Mouse (Mus musculus): Measurements from ENCODE around the gene Uqcr10. TPM values are rescaled to one million over a fixed set of nuclear protein-coding genes. Genes with fewer than 3 reads are reported as not detected.
"Not testable (repeated sequence)": the region's sequence is repeated elsewhere in the genome, so short reads cannot be mapped to it uniquely, and the experiment has no call there.

The Uqcr10 gene
- polyA plus RNA-seq, 1 experiment = 399 TPM

DNA sequence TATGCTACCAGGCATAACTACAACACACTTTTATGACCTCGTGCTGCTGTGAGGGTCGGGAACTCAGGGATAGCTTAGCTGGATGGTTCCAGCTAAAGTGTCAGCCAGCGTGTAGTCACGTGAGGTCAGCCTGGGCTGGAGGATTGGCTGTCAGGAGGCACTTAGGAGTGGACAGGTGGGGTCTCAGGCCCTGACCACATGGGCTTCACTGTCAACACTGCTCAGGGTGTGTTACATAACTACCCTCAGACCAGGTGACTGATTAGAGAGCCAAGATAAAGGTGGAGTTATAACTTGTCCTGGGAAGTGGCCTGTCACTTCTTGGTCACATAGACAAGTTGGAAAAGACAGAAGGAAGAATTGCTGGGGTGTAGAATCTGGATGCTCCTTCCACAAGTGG is 11.5 kb upstream of the Uqcr10 start:
- H3K4me3 ChIP-seq (ENCODE audit: control insufficient read depth, low read depth, low read length) = no peak overlapping the region
- TF ChIP-seq CTCF (IDR thresholded peaks at IDR 0.05; ENCODE audit: control insufficient read depth, insufficient read depth, insufficient replicate concordance, low read depth, low read length) (no peak), POLR2A (IDR thresholded peaks at IDR 0.05; ENCODE audit: control insufficient read depth, low read depth, low read length) (no peak)
- no peaks in the 10 kb centered on the region for H3K36me3 ChIP-seq (ENCODE audit: control insufficient read depth, insufficient read depth, low read length)
- no peak overlapping the region for H3K27ac ChIP-seq (ENCODE audit: control insufficient read depth, insufficient read depth, low read depth, low read length)
- peaks cover 2% of the 10 kb centered on the region; the same call in 1 of the 2 replicates for H3K4me1 ChIP-seq (ENCODE audit: control insufficient read depth, insufficient read depth, low read length)
- H3K27me3 ChIP-seq (ENCODE audit: control insufficient read depth, insufficient read depth, low read length) = no peaks in the 10 kb centered on the region

DNA sequence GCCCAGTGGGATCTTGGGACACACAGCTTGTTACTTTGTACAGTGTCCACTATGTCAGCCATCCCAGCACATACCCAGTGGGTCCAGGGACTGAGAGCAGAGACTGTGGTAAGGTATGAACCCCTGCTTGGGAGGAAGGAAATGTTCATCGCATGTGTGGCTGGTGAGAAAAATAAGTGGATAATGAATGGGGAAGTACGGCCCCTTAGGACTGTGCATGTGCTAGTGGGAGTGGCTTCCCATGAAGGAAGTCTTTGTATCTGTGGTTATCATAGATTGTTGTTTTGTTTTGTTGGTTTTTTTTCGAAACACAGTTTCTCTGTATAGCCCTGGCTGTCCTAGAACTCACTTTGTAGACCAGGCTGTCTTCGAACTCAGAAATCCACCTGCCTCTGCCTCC is 10.6 kb upstream of the Uqcr10 start:
- Histone ChIP-seq H3K4me1 (ENCODE audit: control insufficient read depth, insufficient read depth, low read length) (peaks cover 2% of the 10 kb centered on the region; the same call in 1 of the 2 replicates), H3K27ac (ENCODE audit: control insufficient read depth, insufficient read depth, low read depth, low read length) (no peak overlapping the region), H3K27me3 (ENCODE audit: control insufficient read depth, insufficient read depth, low read length) (no peaks in the 10 kb centered on the region), H3K4me3 (ENCODE audit: control insufficient read depth, low read depth, low read length) (no peak overlapping the region), H3K36me3 (ENCODE audit: control insufficient read depth, insufficient read depth, low read length) (no peaks in the 10 kb centered on the region)
- no peak for TF ChIP-seq POLR2A (IDR thresholded peaks at IDR 0.05; ENCODE audit: control insufficient read depth, low read depth, low read length)
- TF ChIP-seq CTCF (IDR thresholded peaks at IDR 0.05; ENCODE audit: control insufficient read depth, insufficient read depth, insufficient replicate concordance, low read depth, low read length) = no peak

DNA sequence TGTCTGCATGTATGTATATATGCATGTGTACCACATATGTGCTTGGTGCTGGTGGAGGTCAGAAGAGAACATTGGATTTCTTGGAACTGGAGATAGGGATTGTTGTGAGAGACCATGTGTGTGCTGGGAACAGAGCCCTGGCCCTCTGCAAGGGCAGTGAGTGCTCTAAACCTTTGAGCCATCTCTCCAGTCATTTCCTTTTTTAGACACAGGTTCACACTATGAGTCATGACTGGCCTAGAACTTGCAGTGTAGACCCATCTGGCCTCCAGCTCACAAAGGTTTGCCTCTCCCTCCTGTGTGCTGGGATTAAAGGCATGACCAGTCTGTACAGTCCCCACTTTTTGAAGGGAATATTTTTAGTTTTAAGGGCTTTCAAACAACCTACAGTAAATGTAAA is 8.7 kb upstream of the Uqcr10 start:
- Histone ChIP-seq H3K27me3 (ENCODE audit: control insufficient read depth, insufficient read depth, low read length) (no peaks in the 10 kb centered on the region), H3K27ac (ENCODE audit: control insufficient read depth, insufficient read depth, low read depth, low read length) (no peak overlapping the region), H3K4me1 (ENCODE audit: control insufficient read depth, insufficient read depth, low read length) (no peaks in the 10 kb centered on the region), H3K36me3 (ENCODE audit: control insufficient read depth, insufficient read depth, low read length) (no peaks in the 10 kb centered on the region), H3K4me3 (ENCODE audit: control insufficient read depth, low read depth, low read length) (no peak overlapping the region)
- TF ChIP-seq CTCF (IDR thresholded peaks at IDR 0.05; ENCODE audit: control insufficient read depth, insufficient read depth, insufficient replicate concordance, low read depth, low read length) (no peak), POLR2A (IDR thresholded peaks at IDR 0.05; ENCODE audit: control insufficient read depth, low read depth, low read length) (no peak)

DNA sequence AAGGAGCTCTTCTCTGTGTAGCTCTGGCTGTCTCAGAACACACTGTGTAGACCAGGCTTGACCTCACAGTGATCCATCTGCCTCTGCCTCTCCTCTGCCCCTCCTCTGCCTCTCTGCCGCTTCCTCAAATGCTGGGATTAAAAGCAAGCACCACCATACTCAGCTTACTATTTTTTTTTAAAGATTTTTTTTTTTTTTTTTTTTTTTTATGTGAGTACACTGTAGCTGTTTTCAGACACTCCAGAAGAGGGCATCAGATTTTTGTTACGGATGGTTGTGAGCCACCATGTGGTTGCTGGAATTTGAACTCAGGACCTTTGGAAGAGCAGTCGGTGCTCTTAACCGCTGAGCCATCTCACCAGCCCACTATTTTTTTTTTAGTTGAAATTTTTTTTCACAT is 6.0 kb upstream of the Uqcr10 start:
- H3K27me3 ChIP-seq (ENCODE audit: control insufficient read depth, insufficient read depth, low read length); H3K36me3 ChIP-seq (ENCODE audit: control insufficient read depth, insufficient read depth, low read length); H3K4me1 ChIP-seq (ENCODE audit: control insufficient read depth, insufficient read depth, low read length); H3K4me3 ChIP-seq (ENCODE audit: control insufficient read depth, low read depth, low read length); H3K27ac ChIP-seq (ENCODE audit: control insufficient read depth, insufficient read depth, low read depth, low read length): not testable (repeated sequence)

DNA sequence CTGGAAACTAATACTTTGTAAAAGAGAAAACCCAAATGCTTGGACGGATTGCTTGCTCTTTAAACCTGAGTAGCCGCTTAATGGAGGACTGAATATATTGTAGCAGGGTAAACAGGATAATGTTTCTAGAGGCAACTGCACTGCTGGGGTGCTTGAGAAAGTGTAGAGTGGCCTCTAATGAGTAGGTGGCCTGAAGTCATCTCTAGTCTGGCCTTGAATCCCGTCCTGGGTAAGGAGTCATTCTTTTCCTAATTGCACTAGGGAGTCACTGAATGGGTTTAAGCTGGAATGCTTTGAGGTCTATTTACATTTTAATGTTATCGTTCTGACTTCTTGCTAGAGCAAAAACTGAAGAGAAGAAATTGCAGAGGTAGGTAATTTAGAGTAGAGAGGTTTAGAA is 1.0 kb upstream of the Uqcr10 start:
- peaks cover 6% of the 10 kb centered on the region for H3K4me1 ChIP-seq (ENCODE audit: control insufficient read depth, insufficient read depth, low read length)
- peak overlapping the region; percentile 67 for H3K27ac ChIP-seq (ENCODE audit: control insufficient read depth, insufficient read depth, low read depth, low read length)
- H3K4me3 ChIP-seq (ENCODE audit: control insufficient read depth, low read depth, low read length) = peak overlapping the region; percentile 92
- TF ChIP-seq CTCF (IDR thresholded peaks at IDR 0.05; ENCODE audit: control insufficient read depth, insufficient read depth, insufficient replicate concordance, low read depth, low read length) (no peak), POLR2A (IDR thresholded peaks at IDR 0.05; ENCODE audit: control insufficient read depth, low read depth, low read length) (no peak)
- no peaks in the 10 kb centered on the region for H3K27me3 ChIP-seq (ENCODE audit: control insufficient read depth, insufficient read depth, low read length)
- H3K36me3 ChIP-seq (ENCODE audit: control insufficient read depth, insufficient read depth, low read length) = no peaks in the 10 kb centered on the region

DNA sequence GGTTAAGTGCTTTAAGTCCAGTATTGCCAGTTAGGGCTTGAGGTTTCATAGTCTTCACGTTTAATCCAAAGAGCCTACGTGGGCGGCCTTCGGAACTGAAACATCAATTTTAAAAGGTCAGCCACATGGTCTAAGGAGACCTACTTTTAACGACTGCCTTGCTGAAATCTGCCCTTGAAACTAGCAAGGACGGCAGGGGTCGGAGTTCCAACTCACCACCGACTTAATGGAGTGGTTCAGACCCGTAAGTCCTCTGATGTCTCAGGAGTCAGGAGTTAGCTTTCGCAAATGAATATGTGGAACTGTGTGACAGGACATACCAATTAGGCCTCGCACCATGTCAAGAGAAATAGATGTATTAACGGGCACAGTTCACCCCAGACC is 462 bp downstream of the Uqcr10 start:
- Histone ChIP-seq H3K4me1 (ENCODE audit: control insufficient read depth, insufficient read depth, low read length) (peaks cover 6% of the 10 kb centered on the region), H3K27ac (ENCODE audit: control insufficient read depth, insufficient read depth, low read depth, low read length) (peak overlapping the region; percentile 86), H3K4me3 (ENCODE audit: control insufficient read depth, low read depth, low read length) (peak overlapping the region; percentile 94), H3K27me3 (ENCODE audit: control insufficient read depth, insufficient read depth, low read length) (no peaks in the 10 kb centered on the region), H3K36me3 (ENCODE audit: control insufficient read depth, insufficient read depth, low read length) (no peaks in the 10 kb centered on the region)
- no peak for TF ChIP-seq CTCF (IDR thresholded peaks at IDR 0.05; ENCODE audit: control insufficient read depth, insufficient read depth, insufficient replicate concordance, low read depth, low read length)
- no peak for TF ChIP-seq POLR2A (IDR thresholded peaks at IDR 0.05; ENCODE audit: control insufficient read depth, low read depth, low read length)

DNA sequence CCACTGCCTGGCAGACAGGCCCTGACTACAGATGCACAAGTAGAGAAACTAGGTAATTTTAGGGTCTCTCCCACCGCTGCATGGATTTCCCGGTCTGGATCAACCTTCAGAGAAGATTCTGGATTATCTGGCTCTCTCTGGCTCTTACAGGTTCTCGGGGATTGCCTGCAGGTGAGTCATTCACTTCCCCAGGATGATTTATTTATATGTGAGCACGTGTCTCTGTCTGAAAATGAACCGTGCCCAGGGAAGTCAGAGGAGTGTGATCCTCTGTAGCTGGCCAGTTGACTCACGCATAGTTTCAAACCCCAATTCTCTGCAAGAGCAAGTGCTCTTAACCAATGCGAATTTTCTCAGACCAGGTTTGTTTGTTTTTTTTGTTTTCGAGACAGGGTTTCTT is 3.4 kb downstream of the Uqcr10 start:
- Histone ChIP-seq H3K4me3 (ENCODE audit: control insufficient read depth, low read depth, low read length) (no peak overlapping the region), H3K36me3 (ENCODE audit: control insufficient read depth, insufficient read depth, low read length) (no peaks in the 10 kb centered on the region), H3K27me3 (ENCODE audit: control insufficient read depth, insufficient read depth, low read length) (no peaks in the 10 kb centered on the region), H3K4me1 (ENCODE audit: control insufficient read depth, insufficient read depth, low read length) (peaks cover 6% of the 10 kb centered on the region), H3K27ac (ENCODE audit: control insufficient read depth, insufficient read depth, low read depth, low read length) (no peak overlapping the region)
- no peak for TF ChIP-seq CTCF (IDR thresholded peaks at IDR 0.05; ENCODE audit: control insufficient read depth, insufficient read depth, insufficient replicate concordance, low read depth, low read length)
